ENCODE assay signal across 9 mouse cellular contexts in the genomic region with DNA sequence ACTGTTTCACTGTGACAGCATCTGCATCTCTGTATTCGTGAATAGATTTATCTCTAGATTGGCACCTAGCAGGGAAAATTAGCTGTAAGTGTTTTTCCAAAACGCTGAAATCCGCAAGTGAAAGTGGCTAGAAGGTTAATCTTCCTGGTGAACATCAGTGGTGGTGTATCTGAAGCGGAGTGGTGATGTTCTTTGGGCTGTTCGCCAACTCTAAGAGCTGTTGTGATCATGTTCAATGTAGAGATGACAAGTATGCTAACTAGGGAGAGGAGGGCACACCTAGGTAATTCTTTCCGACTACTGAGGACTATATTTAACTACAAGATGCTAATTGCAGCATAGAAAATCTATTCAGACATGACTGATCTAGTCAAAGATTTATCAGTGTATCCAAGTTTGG. TPM values are rescaled to one million over a fixed set of nuclear protein-coding genes. Genes with fewer than 3 reads are reported as not detected.
DNase-seq lines count a peak whose midpoint lies in the region; ATAC-seq lines count a peak whose summit lies in the region.
"Had no signal": no experiment of that assay in that cellular context is flagged by ENCODE, and none has a peak within 500 bp of the region (broad histone marks: within the 10 kb centered on the region; RNA-seq: fewer than 3 reads in every experiment).

No protein-coding gene starts in this region.

- H3K9ac ChIP-seq in midbrain, embryonic 15.5 days = peak overlapping the region; percentile 43

- no peaks in the 10 kb centered on the region for H3K9me3 ChIP-seq in midbrain, embryonic 15.5 days

- H3K36me3 ChIP-seq in midbrain, embryonic 15.5 days (replicated peaks) = no peaks in the 10 kb centered on the region

- no peak for ATAC-seq in midbrain, embryonic 15.5 days (replicated peaks)

- H3K4me2 ChIP-seq in midbrain, embryonic 15.5 days = peak overlapping the region; percentile 80

- peak; percentile 12 to 25 for DNase-seq in layer of hippocampus, adult 8-10 months (ENCODE audit: low spot score in 2 of 2)
- DNase-seq in layer of hippocampus, postnatal 25 days (ENCODE audit: extremely low spot score in 1 of 2, low spot score in 1 of 2) = no peak
- DNase-seq in cerebellum, postnatal 14 days = peak; percentile 38 to 54
- peak; percentile 17 to 25 for DNase-seq in heart, postnatal 10 days
- DNase-seq in kidney, adult 18-20 months = no peak
- no peak for DNase-seq in spleen, postnatal 14 days (ENCODE audit: low spot score in 2 of 2)
- no peak for DNase-seq in lung, postnatal 36 days
- DNase-seq: lung, postnatal 4 days had no signal

- intact Hi-C loops in heart, postnatal 10 days (cut with DNase I) = loop anchor here (5.0 kb wide), 1 partner anchor 82 kb away; no protein-coding TSS in a partner anchor

- peaks cover 11% of the 10 kb centered on the region for H3K4me1 ChIP-seq in midbrain, embryonic 15.5 days

- peak overlapping the region; percentile 41; the same call in 1 of the 2 replicates for H3K27ac ChIP-seq in midbrain, embryonic 15.5 days

- 25% methylated on average over 6 of the region's 6 CpGs for WGBS in midbrain, embryonic 15.5 days

- no peaks in the 10 kb centered on the region for H3K27me3 ChIP-seq in midbrain, embryonic 15.5 days (replicated peaks)

- H3K4me3 ChIP-seq in midbrain, embryonic 15.5 days = peak overlapping the region; percentile 54

RNA-seq across cellular contexts. Expression of a gene that starts 1.7 kb away (rescaled TPM):
- 10 to 100 TPM; 67.3 to 78.3 (median 72.0) TPM for total RNA-seq in layer of hippocampus, adult 8-10 months (2022)
- total RNA-seq in layer of hippocampus, postnatal 25 days (2021) = 10 to 100 TPM; 64.5 to 69.3 TPM
- 1 to 10 TPM in 1 of 2 experiments, under 1 TPM in 1; 0.67 to 1.5 TPM for total RNA-seq in heart, postnatal 10 days (2021)
- 35.6 and 37.7 TPM in 2 replicates for polyA plus RNA-seq in midbrain, embryonic 15.5 days (2015; fragmentation: Nextera tagmentation; extraction: Ambion mirVana)

Comparison
In these comparisons a context has a peak if more than half of its experiments do, and no peak if none do; other contexts are left out.
1. DNase-seq: peak in layer of hippocampus, adult 8-10 months (2 of 2), cerebellum, postnatal 14 days (2 of 2) and heart, postnatal 10 days (2 of 2); none in layer of hippocampus, postnatal 25 days (0 of 2), kidney, adult 18-20 months (single experiment), spleen, postnatal 14 days (0 of 2) and lung, postnatal 36 days (single experiment).
2. RNA of a gene that starts 1.7 kb away (total RNA-seq): 67.3 to 78.3 TPM in layer of hippocampus, adult 8-10 months and 64.5 to 69.3 TPM in layer of hippocampus, postnatal 25 days; 0.67 to 1.5 TPM in heart, postnatal 10 days; every median in the first group is over 10 times any median in the second.